Mouse (Mus musculus): ENCODE measurements around the gene Cnpy1. TPM values are rescaled to one million over a fixed set of nuclear protein-coding genes. Genes with fewer than 3 reads are reported as not detected.

Gene Cnpy1
- polyA plus RNA-seq, 1 experiment from 2014 or later, result 0.23 TPM

DNA sequence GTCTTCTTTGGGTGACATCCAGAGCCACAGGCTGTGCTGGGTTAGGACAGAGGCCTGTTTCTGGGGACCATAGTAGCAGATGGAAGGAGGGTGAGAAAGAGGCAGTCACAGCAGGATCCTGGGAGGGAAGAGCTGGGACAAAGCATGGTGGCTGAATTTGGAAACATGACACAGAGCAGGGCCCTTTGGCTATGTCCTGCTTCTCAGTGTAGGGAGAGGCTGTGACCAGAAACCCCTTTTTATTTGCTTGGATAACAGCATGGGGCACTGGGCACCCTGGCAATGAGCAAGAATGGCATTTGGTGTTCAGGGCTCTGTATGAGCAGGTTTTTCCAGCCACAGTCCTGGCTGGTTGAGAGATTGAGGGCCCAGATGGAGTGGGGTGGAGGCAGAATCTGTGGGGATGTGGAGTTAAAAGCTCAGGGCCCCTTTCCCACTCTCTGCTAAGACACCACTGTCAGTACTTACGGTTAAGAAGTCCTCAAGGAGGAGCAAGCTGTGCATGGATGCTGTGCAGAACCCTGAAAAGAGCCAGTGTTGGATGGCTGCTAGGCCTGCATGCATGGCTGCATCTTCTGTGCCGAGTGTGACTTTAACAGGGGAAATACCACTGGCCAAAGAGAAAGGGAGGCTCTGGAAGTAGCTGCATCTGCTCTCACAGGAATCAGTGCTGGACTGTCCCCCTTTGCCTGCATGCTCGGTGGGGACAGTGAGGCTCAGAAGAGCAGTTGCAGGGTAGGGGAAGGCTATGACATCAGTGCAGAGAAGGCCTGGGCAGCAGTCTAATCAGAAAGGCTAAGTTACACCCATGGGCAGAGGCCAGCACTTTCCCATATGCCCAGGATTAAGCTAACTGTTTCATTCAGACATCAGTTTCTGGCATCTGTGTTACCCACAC lies 54.2 kb downstream of the Cnpy1 start:
- DNase-seq (ENCODE audit: low spot score) (no peak), ATAC-seq (replicated peaks; ENCODE audit: low FRiP score, low TSS enrichment, low read depth) (no peak)
- no peak overlapping the region for H3K27ac ChIP-seq (ENCODE audit: low read depth)
- no peak overlapping the region for H3K4me2 ChIP-seq (ENCODE audit: low read length)
- no peak overlapping the region for H3K4me3 ChIP-seq (ENCODE audit: low read depth, low read length)
- no peaks in the 10 kb centered on the region for H3K9me3 ChIP-seq (ENCODE audit: control insufficient read depth, low read length)
- WGBS, result 56% methylated on average over 3 of the region's 3 CpGs
- no peak overlapping the region for H3K9ac ChIP-seq (ENCODE audit: low read length)
- no peaks in the 10 kb centered on the region for H3K36me3 ChIP-seq (ENCODE audit: control insufficient read depth, insufficient read depth, low read length)
- 0 out of 2 replicates have a peak, but pooled peaks cover 3% of the 10 kb centered on the region for H3K27me3 ChIP-seq (replicated peaks; ENCODE audit: control insufficient read depth, insufficient read depth, low read length)
- no peaks in the 10 kb centered on the region for H3K4me1 ChIP-seq (replicated peaks; ENCODE audit: control insufficient read depth, insufficient read depth, low read length)

DNA sequence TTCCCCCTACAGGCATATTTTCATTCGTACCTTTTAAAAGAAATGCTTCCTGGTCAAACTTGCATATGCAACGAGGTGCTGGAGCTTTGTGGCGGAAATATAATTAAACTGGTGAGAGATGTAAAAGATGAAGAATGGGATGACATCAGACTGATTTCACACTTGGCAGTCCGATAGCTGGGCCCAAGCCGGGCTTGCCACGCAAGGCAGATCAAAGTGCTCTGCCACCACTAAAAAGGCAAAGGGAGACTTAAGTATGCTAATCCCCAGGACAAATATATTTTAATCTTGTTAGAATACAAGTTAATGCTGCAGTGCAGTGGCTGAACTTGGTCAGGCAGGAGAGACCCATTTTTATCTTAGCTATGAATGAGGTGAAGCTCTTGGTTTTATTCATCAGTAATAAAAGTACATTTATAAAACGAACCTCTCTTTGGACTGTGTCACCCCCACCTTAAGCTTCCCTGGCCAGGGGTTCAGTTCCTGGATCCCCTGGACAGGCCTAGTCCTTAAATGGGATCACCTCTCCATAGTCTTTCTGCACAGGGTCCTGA lies 66.3 kb downstream of the Cnpy1 start:
- Histone ChIP-seq H3K4me1 (replicated peaks; ENCODE audit: control insufficient read depth, insufficient read depth, low read length) (no peaks in the 10 kb centered on the region), H3K27ac (ENCODE audit: low read depth) (no peak overlapping the region), H3K9me3 (ENCODE audit: control insufficient read depth, low read length) (no peaks in the 10 kb centered on the region), H3K4me2 (ENCODE audit: low read length) (no peak overlapping the region), H3K4me3 (ENCODE audit: low read depth, low read length) (no peak overlapping the region), H3K9ac (ENCODE audit: low read length) (no peak overlapping the region), H3K36me3 (ENCODE audit: control insufficient read depth, insufficient read depth, low read length) (no peaks in the 10 kb centered on the region), H3K27me3 (replicated peaks; ENCODE audit: control insufficient read depth, insufficient read depth, low read length) (peaks cover 69% of the 10 kb centered on the region)
- ATAC-seq (replicated peaks; ENCODE audit: low FRiP score, low TSS enrichment, low read depth) (no peak), DNase-seq (ENCODE audit: low spot score) (no peak)
- WGBS, result 30% methylated on average over 7 of the region's 7 CpGs

DNA sequence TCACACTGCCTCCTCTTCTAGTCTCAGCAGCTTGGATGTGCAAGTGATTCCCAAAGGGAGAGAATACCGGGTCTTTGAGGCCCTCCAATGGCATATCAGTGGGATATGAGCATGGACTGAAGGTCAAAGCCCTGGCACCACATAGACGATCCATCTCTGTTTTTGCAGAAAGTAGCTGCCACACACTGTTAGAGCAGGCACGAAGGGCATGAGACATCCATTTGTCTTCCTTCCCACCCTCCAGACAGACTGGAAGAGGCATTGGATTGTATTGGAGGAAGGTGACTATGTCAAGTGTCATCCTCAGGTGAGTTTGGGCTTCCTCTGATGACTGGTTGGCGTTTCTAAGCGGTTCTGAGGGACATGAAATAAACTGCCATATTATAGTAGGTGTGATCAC lies 67.3 kb downstream of the Cnpy1 start:
- Histone ChIP-seq H3K27me3 (replicated peaks; ENCODE audit: control insufficient read depth, insufficient read depth, low read length) (peaks cover 79% of the 10 kb centered on the region), H3K36me3 (ENCODE audit: control insufficient read depth, insufficient read depth, low read length) (no peaks in the 10 kb centered on the region), H3K9ac (ENCODE audit: low read length) (no peak overlapping the region), H3K4me1 (replicated peaks; ENCODE audit: control insufficient read depth, insufficient read depth, low read length) (no peaks in the 10 kb centered on the region), H3K4me2 (ENCODE audit: low read length) (no peak overlapping the region), H3K4me3 (ENCODE audit: low read depth, low read length) (no peak overlapping the region), H3K27ac (ENCODE audit: low read depth) (no peak overlapping the region), H3K9me3 (ENCODE audit: control insufficient read depth, low read length) (no peaks in the 10 kb centered on the region)
- ATAC-seq (replicated peaks; ENCODE audit: low FRiP score, low TSS enrichment, low read depth) (no peak), DNase-seq (ENCODE audit: low spot score) (no peak)
- 23% methylated on average over 5 of the region's 5 CpGs for WGBS

DNA sequence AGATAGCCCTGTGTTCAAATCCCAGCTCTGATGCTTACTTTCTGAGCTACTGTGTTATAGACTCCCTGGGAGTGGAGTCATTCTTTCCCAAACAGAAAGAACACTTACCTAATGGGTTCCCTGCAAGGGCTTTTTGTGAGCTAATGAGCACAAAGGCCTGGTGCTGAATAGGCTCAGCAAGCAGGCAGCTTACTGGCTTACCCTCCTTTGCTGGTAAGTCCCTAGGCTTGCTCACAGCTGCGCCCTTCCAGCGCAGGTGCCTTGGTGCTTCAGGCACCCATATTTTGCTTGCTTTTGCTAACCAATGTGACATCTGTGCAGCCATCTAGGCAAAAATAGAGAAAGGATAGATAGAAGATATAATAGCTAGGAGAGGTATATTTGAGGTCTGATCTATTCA lies 69.0 kb downstream of the Cnpy1 start:
- Histone ChIP-seq H3K9me3 (ENCODE audit: control insufficient read depth, low read length) (no peaks in the 10 kb centered on the region), H3K36me3 (ENCODE audit: control insufficient read depth, insufficient read depth, low read length) (no peaks in the 10 kb centered on the region), H3K27ac (ENCODE audit: low read depth) (no peak overlapping the region), H3K9ac (ENCODE audit: low read length) (no peak overlapping the region), H3K27me3 (replicated peaks; ENCODE audit: control insufficient read depth, insufficient read depth, low read length) (peaks cover 96% of the 10 kb centered on the region), H3K4me3 (ENCODE audit: low read depth, low read length) (no peak overlapping the region), H3K4me2 (ENCODE audit: low read length) (no peak overlapping the region), H3K4me1 (replicated peaks; ENCODE audit: control insufficient read depth, insufficient read depth, low read length) (no peaks in the 10 kb centered on the region)
- DNase-seq (ENCODE audit: low spot score), result no peak
- no peak for ATAC-seq (replicated peaks; ENCODE audit: low FRiP score, low TSS enrichment, low read depth)
- 6% methylated on average over 2 of the region's 2 CpGs for WGBS

DNA sequence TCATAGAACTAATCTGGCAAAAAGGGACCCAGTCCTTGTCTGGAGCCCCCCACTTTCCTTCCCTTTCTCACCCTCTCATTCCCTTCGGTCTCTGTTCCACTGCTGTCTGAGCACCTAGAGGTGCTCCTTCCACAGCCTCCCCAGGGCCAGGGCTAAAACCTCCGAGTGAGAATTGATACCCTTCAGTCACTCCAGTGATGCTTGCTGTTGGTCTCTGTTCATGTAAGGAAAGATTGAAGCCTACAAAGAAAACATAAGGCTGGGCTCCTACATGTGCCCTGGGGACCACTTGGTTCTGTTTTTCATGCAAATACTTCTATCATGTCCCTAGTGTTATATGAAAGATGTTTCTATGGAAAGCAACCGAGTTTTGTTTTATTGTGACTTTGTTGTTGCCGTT lies 69.6 kb downstream of the Cnpy1 start:
- Histone ChIP-seq H3K4me1 (replicated peaks; ENCODE audit: control insufficient read depth, insufficient read depth, low read length) (no peaks in the 10 kb centered on the region), H3K27me3 (replicated peaks; ENCODE audit: control insufficient read depth, insufficient read depth, low read length) (peaks cover 97% of the 10 kb centered on the region), H3K27ac (ENCODE audit: low read depth) (no peak overlapping the region), H3K4me3 (ENCODE audit: low read depth, low read length) (no peak overlapping the region), H3K36me3 (ENCODE audit: control insufficient read depth, insufficient read depth, low read length) (no peaks in the 10 kb centered on the region), H3K9me3 (ENCODE audit: control insufficient read depth, low read length) (no peaks in the 10 kb centered on the region), H3K4me2 (ENCODE audit: low read length) (no peak overlapping the region), H3K9ac (ENCODE audit: low read length) (no peak overlapping the region)
- ATAC-seq (replicated peaks; ENCODE audit: low FRiP score, low TSS enrichment, low read depth), result no peak
- DNase-seq (ENCODE audit: low spot score), result no peak
- WGBS, result 8% methylated on average over 4 of the region's 4 CpGs

DNA sequence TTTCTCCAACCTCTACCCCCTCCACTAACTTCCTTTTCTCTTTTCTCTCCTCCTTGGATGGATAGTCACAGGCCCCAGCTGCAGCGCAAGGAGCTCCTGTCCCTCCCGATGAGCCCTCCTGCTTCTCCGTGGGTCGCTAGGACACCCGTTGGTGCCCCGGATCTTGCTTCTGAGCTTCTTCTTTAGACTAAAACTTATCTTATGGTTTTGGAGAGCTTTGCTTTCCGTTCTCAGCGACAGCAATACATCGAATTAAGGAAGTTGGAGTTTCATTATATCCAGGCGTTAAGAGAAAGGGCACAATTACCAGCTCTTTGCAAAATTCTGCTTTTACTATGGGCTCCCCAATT lies 70.1 kb downstream of the Cnpy1 start:
- Histone ChIP-seq H3K27ac (ENCODE audit: low read depth) (no peak overlapping the region), H3K4me1 (replicated peaks; ENCODE audit: control insufficient read depth, insufficient read depth, low read length) (no peaks in the 10 kb centered on the region), H3K27me3 (replicated peaks; ENCODE audit: control insufficient read depth, insufficient read depth, low read length) (peaks cover 97% of the 10 kb centered on the region), H3K4me2 (ENCODE audit: low read length) (no peak overlapping the region), H3K4me3 (ENCODE audit: low read depth, low read length) (no peak overlapping the region), H3K9me3 (ENCODE audit: control insufficient read depth, low read length) (no peaks in the 10 kb centered on the region), H3K36me3 (ENCODE audit: control insufficient read depth, insufficient read depth, low read length) (no peaks in the 10 kb centered on the region), H3K9ac (ENCODE audit: low read length) (no peak overlapping the region)
- ATAC-seq (replicated peaks; ENCODE audit: low FRiP score, low TSS enrichment, low read depth), result no peak
- under 1% methylated on average over 10 of the region's 10 CpGs for WGBS
- DNase-seq (ENCODE audit: low spot score), result no peak

DNA sequence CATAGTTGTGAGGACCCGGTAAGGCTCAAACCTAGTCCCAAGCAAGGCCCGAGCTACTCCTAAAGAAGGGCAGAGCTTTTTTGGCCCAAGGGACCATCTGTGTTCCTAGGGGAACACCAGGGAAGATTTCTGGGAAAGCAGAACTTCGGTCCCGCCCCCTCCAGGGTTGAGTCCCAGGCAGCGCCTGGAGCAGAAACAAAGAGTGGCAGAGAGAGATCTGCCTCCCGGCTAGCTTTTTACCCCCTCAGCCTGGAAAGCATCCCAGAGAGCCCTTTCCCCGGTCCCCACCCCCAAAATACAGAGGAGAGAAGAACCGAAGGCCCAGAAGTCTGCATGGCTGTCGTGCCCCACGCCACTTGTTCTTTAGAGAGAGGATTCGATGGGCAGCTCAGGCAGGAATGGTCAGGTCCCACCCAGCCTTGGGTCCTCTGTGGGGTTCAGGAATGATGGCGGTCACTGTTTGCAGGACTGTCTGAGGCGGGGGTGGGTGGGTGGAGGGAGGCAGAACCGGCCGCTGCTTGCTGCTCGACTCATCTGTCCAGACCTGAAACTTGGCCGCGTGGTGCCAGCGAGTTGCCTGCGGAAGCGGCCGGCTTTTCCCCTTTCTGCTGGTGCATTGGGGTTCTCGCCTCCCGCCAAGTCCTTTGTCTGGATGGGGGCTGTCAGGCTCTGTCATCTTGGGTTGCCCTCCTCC lies 70.6 kb downstream of the Cnpy1 start:
- no peak for ATAC-seq (replicated peaks; ENCODE audit: low FRiP score, low TSS enrichment, low read depth)
- DNase-seq (ENCODE audit: low spot score), result no peak
- 0% methylated on average over 24 of the region's 24 CpGs for WGBS

DNA sequence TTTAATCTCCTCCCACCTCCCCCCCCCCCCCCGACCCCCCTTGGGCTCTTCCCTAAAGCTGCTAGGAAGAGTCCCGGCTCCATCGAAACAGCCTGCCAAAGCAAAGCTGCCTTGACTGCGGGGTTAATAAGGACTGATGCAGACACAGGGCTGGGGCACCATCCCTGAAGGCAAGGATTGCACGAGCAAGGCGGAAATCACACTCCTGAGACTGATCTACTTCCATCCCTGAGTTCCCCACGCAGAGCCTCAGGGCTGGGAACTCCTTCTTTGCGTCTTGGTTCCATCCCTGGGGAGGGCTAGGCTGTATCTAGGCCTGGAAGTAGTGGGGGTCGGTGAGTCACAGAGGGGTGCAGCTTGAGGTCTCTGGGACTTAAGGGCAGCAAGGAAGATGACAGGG lies 71.5 kb downstream of the Cnpy1 start:
- Histone ChIP-seq H3K27me3 (replicated peaks; ENCODE audit: control insufficient read depth, insufficient read depth, low read length) (peaks cover 97% of the 10 kb centered on the region), H3K4me2 (ENCODE audit: low read length) (no peak overlapping the region), H3K9ac (ENCODE audit: low read length) (no peak overlapping the region), H3K36me3 (ENCODE audit: control insufficient read depth, insufficient read depth, low read length) (no peaks in the 10 kb centered on the region), H3K27ac (ENCODE audit: low read depth) (no peak overlapping the region), H3K9me3 (ENCODE audit: control insufficient read depth, low read length) (no peaks in the 10 kb centered on the region), H3K4me3 (ENCODE audit: low read depth, low read length) (no peak overlapping the region), H3K4me1 (replicated peaks; ENCODE audit: control insufficient read depth, insufficient read depth, low read length) (no peaks in the 10 kb centered on the region)
- 2% methylated on average over 9 of the region's 9 CpGs for WGBS
- DNase-seq (ENCODE audit: low spot score) (no peak), ATAC-seq (replicated peaks; ENCODE audit: low FRiP score, low TSS enrichment, low read depth) (no peak)

More for the DNA sequence above, 70.6 kb downstream of the Cnpy1 start:
- no peak overlapping the region for H3K4me3 ChIP-seq (ENCODE audit: low read depth, low read length)
- no peaks in the 10 kb centered on the region for H3K4me1 ChIP-seq (replicated peaks; ENCODE audit: control insufficient read depth, insufficient read depth, low read length)
- H3K27me3 ChIP-seq (replicated peaks; ENCODE audit: control insufficient read depth, insufficient read depth, low read length), result peaks cover 95% of the 10 kb centered on the region
- no peaks in the 10 kb centered on the region for H3K36me3 ChIP-seq (ENCODE audit: control insufficient read depth, insufficient read depth, low read length)
- H3K9me3 ChIP-seq (ENCODE audit: control insufficient read depth, low read length), result no peaks in the 10 kb centered on the region
- no peak overlapping the region for H3K9ac ChIP-seq (ENCODE audit: low read length)
- no peak overlapping the region for H3K27ac ChIP-seq (ENCODE audit: low read depth)
- H3K4me2 ChIP-seq (ENCODE audit: low read length), result no peak overlapping the region

Data from intestine, embryonic 14.5 days (tissue).